Mouse (Mus musculus): ENCODE measurements around the gene Hist1h2bh.
"Not testable (repeated sequence)": the region's sequence is repeated elsewhere in the genome, so short reads cannot be mapped to it uniquely, and the experiment has no call there.

DNA sequence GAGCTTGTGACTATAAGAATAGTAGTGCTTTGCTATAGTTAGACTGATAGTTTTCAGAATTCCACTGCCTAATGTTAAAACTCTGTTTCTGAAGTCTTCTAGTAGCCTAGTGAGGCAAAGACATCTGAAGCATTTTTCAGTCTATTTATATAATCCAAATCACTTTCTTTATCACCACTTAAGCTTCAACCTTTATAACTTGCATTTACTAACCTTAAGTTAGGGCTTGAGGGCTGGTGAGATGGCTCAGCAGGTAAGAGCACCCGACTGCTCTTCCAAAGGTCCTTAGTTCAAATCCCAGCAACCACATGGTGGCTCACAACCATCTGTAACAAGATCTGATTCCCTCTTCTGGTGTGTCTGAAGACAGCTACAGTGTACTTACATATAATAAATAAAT lies 3.4 kb downstream of the Hist1h2bh start:
- TF ChIP-seq CTCF (IDR thresholded peaks at IDR 0.05; ENCODE audit: borderline replicate concordance, extremely low read depth, insufficient read depth, insufficient read length); POLR2A (IDR thresholded peaks at IDR 0.05; ENCODE audit: borderline replicate concordance, extremely low read depth, insufficient read depth, insufficient read length, poor library complexity, severe bottlenecking): not testable (repeated sequence)

Measured in brain, embryonic 14.5 days (tissue).